Mouse (Mus musculus): ENCODE results near the gene Ap1g1. TPM values are rescaled to one million over a fixed set of nuclear protein-coding genes. Genes with fewer than 3 reads are reported as not detected.

Gene Ap1g1
- 56.4 and 62.9 TPM in 2 replicates for polyA plus RNA-seq (2016; fragmentation: Nextera tagmentation; extraction: Ambion mirVana)

GRCm38 (mm10) chr8:109778280-109778977 is at the start of gene Ap1g1:
Ap1g1 (plus strand) TSS chr8:109778554.
- Histone ChIP-seq H3K4me1 (peaks cover 13% of the 10 kb centered on the region), H3K9ac (peak within 1 kb of the TSS; percentile 94), H3K27ac (peak within 1 kb of the TSS; percentile 89), H3K36me3 (no peaks in the 10 kb centered on the region), H3K9me3 (no peaks in the 10 kb centered on the region), H3K4me2 (replicated peaks) (peak within 1 kb of the TSS; percentile 89), H3K4me3 (peak within 1 kb of the TSS; percentile 78), H3K27me3 (replicated peaks) (0 out of 2 replicates have a peak, but pooled peaks cover 3% of the 10 kb centered on the region)
- ATAC-seq (ENCODE audit: low FRiP score, low read depth) = peak; percentile 99
- under 1% methylated on average over 64 of the region's 64 CpGs for WGBS

- ATAC-seq (ENCODE audit: low FRiP score, low read depth) = no peak
- Histone ChIP-seq H3K36me3 (peaks cover 74% of the 10 kb centered on the region), H3K4me3 (no peak overlapping the region), H3K9ac (no peak overlapping the region), H3K4me1 (peaks cover 1% of the 10 kb centered on the region; the same call in 1 of the 2 replicates), H3K27ac (no peak overlapping the region), H3K27me3 (replicated peaks) (no peaks in the 10 kb centered on the region), H3K9me3 (no peaks in the 10 kb centered on the region), H3K4me2 (replicated peaks) (no peak overlapping the region)
- 78% methylated on average over 3 of the region's 3 CpGs for WGBS
Observed at GRCm38 (mm10) chr8:109731012-109731411, 47.3 kb upstream of the Ap1g1 start.

- Histone ChIP-seq H3K27me3 (replicated peaks) (no peaks in the 10 kb centered on the region), H3K9ac (no peak overlapping the region), H3K4me3 (no peak overlapping the region), H3K9me3 (no peaks in the 10 kb centered on the region), H3K27ac (no peak overlapping the region), H3K4me2 (replicated peaks) (no peak overlapping the region), H3K36me3 (peaks cover 50% of the 10 kb centered on the region), H3K4me1 (peaks cover 11% of the 10 kb centered on the region)
- no peak for ATAC-seq (ENCODE audit: low FRiP score, low read depth)
- 90% methylated on average over 3 of the region's 3 CpGs for WGBS
Observed at GRCm38 (mm10) chr8:109734018-109734417, 44.3 kb upstream of the Ap1g1 start.

GRCm38 (mm10) chr8:109736819-109737218 is 41.5 kb upstream of the Ap1g1 start:
- WGBS = 12% methylated on average over 8 of the region's 8 CpGs
- peak overlapping the region; percentile 75 for H3K4me2 ChIP-seq (replicated peaks)
- no peaks in the 10 kb centered on the region for H3K27me3 ChIP-seq (replicated peaks)
- H3K27ac ChIP-seq = no peak overlapping the region
- H3K9me3 ChIP-seq = no peaks in the 10 kb centered on the region
- peaks cover 30% of the 10 kb centered on the region for H3K36me3 ChIP-seq
- no peak for ATAC-seq (ENCODE audit: low FRiP score, low read depth)
- H3K4me3 ChIP-seq = peak overlapping the region; percentile 92
- peak overlapping the region; percentile 93 for H3K9ac ChIP-seq
- peaks cover 11% of the 10 kb centered on the region for H3K4me1 ChIP-seq

- no peaks in the 10 kb centered on the region for H3K27me3 ChIP-seq (replicated peaks)
- peak within 1 kb of the TSS; percentile 75 for H3K4me2 ChIP-seq (replicated peaks)
- under 1% methylated on average over 59 of the region's 59 CpGs for WGBS
- no peaks in the 10 kb centered on the region for H3K9me3 ChIP-seq
- peak; percentile 87 for ATAC-seq (ENCODE audit: low FRiP score, low read depth)
- peaks cover 24% of the 10 kb centered on the region for H3K36me3 ChIP-seq
- H3K4me3 ChIP-seq = peak within 1 kb of the TSS; percentile 92
- H3K9ac ChIP-seq = peak within 1 kb of the TSS; percentile 93
- peaks cover 11% of the 10 kb centered on the region for H3K4me1 ChIP-seq
- no peak within 1 kb of the TSS for H3K27ac ChIP-seq
Observed at GRCm38 (mm10) chr8:109737237-109738048, 40.9 kb upstream of the Ap1g1 start, which contains the start of gene Atxn1l. Atxn1l (minus strand) TSS chr8:109737739.

- no peak; the same call in 1 of the 2 replicates for ATAC-seq (ENCODE audit: low FRiP score, low read depth)
- Histone ChIP-seq H3K9me3 (no peaks in the 10 kb centered on the region), H3K4me3 (peak overlapping the region; percentile 92), H3K27ac (no peak overlapping the region), H3K9ac (no peak overlapping the region), H3K4me1 (peaks cover 11% of the 10 kb centered on the region), H3K4me2 (replicated peaks) (peak overlapping the region; percentile 75), H3K36me3 (peaks cover 18% of the 10 kb centered on the region), H3K27me3 (replicated peaks) (no peaks in the 10 kb centered on the region)
- 88% methylated on average over 1 of the region's 1 CpGs for WGBS
Observed at GRCm38 (mm10) chr8:109738049-109738380, 40.3 kb upstream of the Ap1g1 start.

- no peaks in the 10 kb centered on the region for H3K27me3 ChIP-seq (replicated peaks)
- ATAC-seq (ENCODE audit: low FRiP score, low read depth) = no peak
- no peaks in the 10 kb centered on the region for H3K9me3 ChIP-seq
- no peak overlapping the region for H3K4me2 ChIP-seq (replicated peaks)
- no peak overlapping the region for H3K9ac ChIP-seq
- 87% methylated on average over 5 of the region's 12 CpGs for WGBS
- H3K4me3 ChIP-seq = no peak overlapping the region
- no peak overlapping the region for H3K27ac ChIP-seq
- H3K4me1 ChIP-seq = no peaks in the 10 kb centered on the region
- no peaks in the 10 kb centered on the region for H3K36me3 ChIP-seq
Observed at GRCm38 (mm10) chr8:109747468-109748199, 30.7 kb upstream of the Ap1g1 start.

GRCm38 (mm10) chr8:109750274-109750673 is 28.1 kb upstream of the Ap1g1 start:
- 68% methylated on average over 5 of the region's 5 CpGs for WGBS
- H3K4me2 ChIP-seq (replicated peaks) = no peak overlapping the region

GRCm38 (mm10) chr8:109750699-109751098 is 27.7 kb upstream of the Ap1g1 start:
- H3K27ac ChIP-seq = no peak overlapping the region
- no peaks in the 10 kb centered on the region for H3K4me1 ChIP-seq
- no peaks in the 10 kb centered on the region for H3K36me3 ChIP-seq
- H3K9me3 ChIP-seq = no peaks in the 10 kb centered on the region
- no peak for ATAC-seq (ENCODE audit: low FRiP score, low read depth)
- H3K4me3 ChIP-seq = no peak overlapping the region
- H3K9ac ChIP-seq = no peak overlapping the region
- H3K4me2 ChIP-seq (replicated peaks) = no peak overlapping the region
- H3K27me3 ChIP-seq (replicated peaks) = no peaks in the 10 kb centered on the region
- WGBS = 82% methylated on average over 12 of the region's 12 CpGs

More at GRCm38 (mm10) chr8:109750274-109750673, 28.1 kb upstream of the Ap1g1 start:
- Histone ChIP-seq H3K27ac (no peak overlapping the region), H3K9ac (no peak overlapping the region), H3K9me3 (no peaks in the 10 kb centered on the region), H3K4me3 (no peak overlapping the region), H3K36me3 (no peaks in the 10 kb centered on the region), H3K27me3 (replicated peaks) (no peaks in the 10 kb centered on the region), H3K4me1 (no peaks in the 10 kb centered on the region)
- no peak for ATAC-seq (ENCODE audit: low FRiP score, low read depth)

- no peak overlapping the region for H3K4me2 ChIP-seq (replicated peaks)
- no peaks in the 10 kb centered on the region for H3K36me3 ChIP-seq
- H3K9me3 ChIP-seq = no peaks in the 10 kb centered on the region
- H3K9ac ChIP-seq = no peak overlapping the region
- no peak overlapping the region for H3K4me3 ChIP-seq
- no peak overlapping the region for H3K27ac ChIP-seq
- ATAC-seq (ENCODE audit: low FRiP score, low read depth) = no peak
- no peaks in the 10 kb centered on the region for H3K27me3 ChIP-seq (replicated peaks)
- H3K4me1 ChIP-seq = no peaks in the 10 kb centered on the region
- WGBS = 87% methylated on average over 20 of the region's 20 CpGs
Observed at GRCm38 (mm10) chr8:109751731-109752485, 26.4 kb upstream of the Ap1g1 start.

GRCm38 (mm10) chr8:109754696-109755095 is 23.7 kb upstream of the Ap1g1 start:
- ATAC-seq (ENCODE audit: low FRiP score, low read depth) = no peak

More at GRCm38 (mm10) chr8:109754696-109755095, 23.7 kb upstream of the Ap1g1 start:
- H3K4me3 ChIP-seq = no peak overlapping the region
- no peaks in the 10 kb centered on the region for H3K4me1 ChIP-seq
- H3K27ac ChIP-seq = no peak overlapping the region
- 94% methylated on average over 8 of the region's 8 CpGs for WGBS
- H3K36me3 ChIP-seq = no peaks in the 10 kb centered on the region
- no peak overlapping the region for H3K9ac ChIP-seq
- no peaks in the 10 kb centered on the region for H3K9me3 ChIP-seq
- no peak overlapping the region for H3K4me2 ChIP-seq (replicated peaks)
- H3K27me3 ChIP-seq (replicated peaks) = no peaks in the 10 kb centered on the region
